In the genomic region with DNA sequence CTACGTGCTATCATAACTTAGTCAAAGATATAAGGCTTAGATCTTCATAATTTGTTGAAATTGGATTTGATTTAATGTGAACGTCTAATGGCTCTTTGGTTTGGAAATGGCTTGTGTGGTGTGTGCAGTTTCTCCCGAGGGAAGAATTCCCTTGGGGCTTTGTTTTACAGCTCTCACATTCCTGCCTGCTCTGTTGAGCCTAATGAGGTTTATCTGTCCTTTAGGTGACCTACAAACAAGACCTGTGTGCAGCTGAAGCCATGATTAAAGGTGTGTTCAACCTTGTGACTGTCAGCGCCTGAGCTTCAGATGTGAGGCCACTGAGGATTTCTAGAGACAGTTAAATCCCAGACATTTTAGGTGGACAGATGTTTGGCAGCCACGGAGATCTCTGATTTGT, we compare ENCODE assay signal across 14 mouse cellular contexts.
A peak's percentile ranks its signal among the peaks of the same experiment; 100 is the strongest.
DNase-seq lines count a peak whose midpoint lies in the region; ATAC-seq and TF ChIP-seq lines count a peak whose summit lies in the region.
"Had no signal": no experiment of that assay in that cellular context is flagged by ENCODE, and none has a peak within 500 bp of the region (broad histone marks: within the 10 kb centered on the region; RNA-seq: fewer than 3 reads in every experiment).

No protein-coding gene starts in this region.

- no peak overlapping the region for H3K27ac ChIP-seq in limb, embryonic 11.5 days (replicated peaks; ENCODE audit: low read depth, low read length)
- no peak overlapping the region for H3K27ac ChIP-seq in limb, embryonic 10.5 days
- H3K27ac ChIP-seq in kidney, adult 2 months (ENCODE audit: insufficient read depth, low read depth, low read length) = peak overlapping the region; percentile 95
- H3K27ac ChIP-seq: liver, embryonic 15.5 days; neural tube, embryonic 13.5 days had no signal

- WGBS in limb, embryonic 11.5 days = 24% methylated on average over 5 of the region's 5 CpGs
- 35% methylated on average over 5 of the region's 5 CpGs for WGBS in limb, embryonic 10.5 days
- 43% methylated on average over 5 of the region's 5 CpGs for WGBS in kidney, adult 2 months

- DNase-seq in limb, embryonic 11.5 days (ENCODE audit: low spot score) = peak; percentile 36
- DNase-seq in limb, embryonic 10.5 days (ENCODE audit: low spot score) = no peak
- peak; percentile 27 for DNase-seq in embryo, embryonic 10 days (ENCODE audit: low spot score)
- peak; percentile 74 for DNase-seq in kidney, adult 2 months
- peak; percentile 16 for DNase-seq in retina, postnatal 1 day
- no peak for DNase-seq in layer of hippocampus, adult 9-11 months
- no peak for DNase-seq in ovary, postnatal 14 days (ENCODE audit: low spot score)
- DNase-seq: cerebellum, postnatal 14 days; gastrocnemius, postnatal 10 days had no signal

- peak; percentile 67; the same call in 1 of the 2 replicates for ATAC-seq in limb, embryonic 11.5 days (ENCODE audit: insufficient number of reproducible peaks, low FRiP score, low TSS enrichment, low read depth)
- no peak for ATAC-seq in cerebellum, adult (ENCODE audit: insufficient number of reproducible peaks, low FRiP score, low TSS enrichment)
- ATAC-seq: hindbrain, embryonic 16.5 days had no signal

- H3K9me3 ChIP-seq in limb, embryonic 11.5 days (ENCODE audit: control insufficient read depth, low read length) = no peaks in the 10 kb centered on the region
- no peaks in the 10 kb centered on the region for H3K9me3 ChIP-seq in limb, embryonic 10.5 days (replicated peaks)
- H3K9me3 ChIP-seq: liver, embryonic 15.5 days; neural tube, embryonic 13.5 days had no signal

- no peak overlapping the region for H3K9ac ChIP-seq in limb, embryonic 11.5 days (ENCODE audit: low read length)
- H3K9ac ChIP-seq: liver, embryonic 15.5 days; neural tube, embryonic 13.5 days had no signal

- no peak for TF ChIP-seq CTCF in kidney, adult 2 months (conservative IDR thresholded peaks at IDR 0.05; ENCODE audit: insufficient read depth, insufficient read length, low read depth, low read length)

- TF ChIP-seq POLR2A in kidney, adult 2 months (IDR thresholded peaks at IDR 0.05; ENCODE audit: low read depth, low read length) = no peak

- no peaks in the 10 kb centered on the region for H3K36me3 ChIP-seq in limb, embryonic 11.5 days (ENCODE audit: control insufficient read depth, insufficient read depth, low read length)
- H3K36me3 ChIP-seq in limb, embryonic 10.5 days = no peaks in the 10 kb centered on the region
- H3K36me3 ChIP-seq in kidney, adult 2 months (ENCODE audit: control insufficient read depth, insufficient read depth, low read length) = no peaks in the 10 kb centered on the region
- H3K36me3 ChIP-seq: liver, embryonic 15.5 days; neural tube, embryonic 13.5 days had no signal

- no peaks in the 10 kb centered on the region for H3K27me3 ChIP-seq in limb, embryonic 11.5 days (ENCODE audit: control insufficient read depth, insufficient read depth, low read length)
- H3K27me3 ChIP-seq in limb, embryonic 10.5 days (ENCODE audit: low read depth, poor library complexity, severe bottlenecking) = no peaks in the 10 kb centered on the region
- H3K27me3 ChIP-seq in kidney, adult 2 months (replicated peaks; ENCODE audit: control insufficient read depth, insufficient read depth, low read length) = no peaks in the 10 kb centered on the region
- H3K27me3 ChIP-seq: liver, embryonic 15.5 days; neural tube, embryonic 13.5 days had no signal

- H3K4me3 ChIP-seq in limb, embryonic 11.5 days (ENCODE audit: low read depth, low read length) = no peak overlapping the region
- no peak overlapping the region for H3K4me3 ChIP-seq in limb, embryonic 10.5 days
- H3K4me3 ChIP-seq in kidney, adult 2 months (ENCODE audit: insufficient read depth, low read depth, low read length) = no peak overlapping the region
- H3K4me3 ChIP-seq: liver, embryonic 15.5 days; neural tube, embryonic 13.5 days had no signal

- H3K4me2 ChIP-seq in limb, embryonic 11.5 days (ENCODE audit: low read depth, severe bottlenecking) = no peak overlapping the region
- H3K4me2 ChIP-seq: heart, embryonic 11.5 days; liver, embryonic 15.5 days; neural tube, embryonic 13.5 days had no signal

- H3K4me1 ChIP-seq in limb, embryonic 11.5 days (ENCODE audit: control insufficient read depth, insufficient read depth, low read length) = peaks cover 9% of the 10 kb centered on the region; the same call in 1 of the 2 replicates
- peaks cover 27% of the 10 kb centered on the region for H3K4me1 ChIP-seq in limb, embryonic 10.5 days
- H3K4me1 ChIP-seq in kidney, adult 2 months (ENCODE audit: control insufficient read depth, insufficient read depth, low read length) = peaks cover 16% of the 10 kb centered on the region
- H3K4me1 ChIP-seq: liver, embryonic 15.5 days had no signal

Comparison
In these comparisons a context has a peak if more than half of its experiments do, and no peak if none do; other contexts are left out.
1. DNase-seq: peak in limb, embryonic 11.5 days (single experiment), embryo, embryonic 10 days (single experiment), kidney, adult 2 months (single experiment) and retina, postnatal 1 day (single experiment); none in limb, embryonic 10.5 days (single experiment), layer of hippocampus, adult 9-11 months (single experiment) and ovary, postnatal 14 days (single experiment).